ENCODE assay signal across 10 mouse cellular contexts in genomic region chr14:119831165-119832011, GRCm38 (mm10).
A peak's percentile ranks its signal among the peaks of the same experiment; 100 is the strongest.
DNase-seq lines count a peak whose midpoint lies in the region; ATAC-seq and TF ChIP-seq lines count a peak whose summit lies in the region.
"Had no signal": no experiment of that assay in that cellular context is flagged by ENCODE, and none has a peak within 500 bp of the region (broad histone marks: within the 10 kb centered on the region; RNA-seq: fewer than 3 reads in every experiment).

No protein-coding gene starts in this region.

- no peak overlapping the region for H3K27ac ChIP-seq in lung, embryonic 14.5 days (ENCODE audit: low read depth)
- no peak overlapping the region for H3K27ac ChIP-seq in limb, embryonic 10.5 days
- H3K27ac ChIP-seq in neural tube, embryonic 15.5 days (replicated peaks) = peak overlapping the region; percentile 60

- H3K36me3 ChIP-seq in lung, embryonic 14.5 days (ENCODE audit: insufficient read depth) = no peaks in the 10 kb centered on the region
- H3K36me3 ChIP-seq in limb, embryonic 10.5 days = no peaks in the 10 kb centered on the region
- H3K36me3 ChIP-seq in neural tube, embryonic 15.5 days = no peaks in the 10 kb centered on the region

- ATAC-seq in lung, embryonic 14.5 days (ENCODE audit: insufficient read depth) = peak; percentile 55; the same call in 1 of the 2 replicates
- peak; percentile 68 for ATAC-seq in neural tube, embryonic 15.5 days (ENCODE audit: low FRiP score)
- ATAC-seq in cerebellum, adult (ENCODE audit: insufficient number of reproducible peaks, low FRiP score, low TSS enrichment) = no peak
- ATAC-seq in erythroid progenitor cell, adult 5-6 weeks (replicated peaks; ENCODE audit: low FRiP score, poor library complexity, severe bottlenecking) = no peak

- 27% methylated on average over 19 of the region's 19 CpGs for WGBS in lung, embryonic 14.5 days
- WGBS in limb, embryonic 10.5 days = 46% methylated on average over 19 of the region's 19 CpGs
- WGBS in neural tube, embryonic 15.5 days = 24% methylated on average over 19 of the region's 19 CpGs

- H3K4me2 ChIP-seq in lung, embryonic 14.5 days = peak overlapping the region; percentile 15; the same call in 1 of the 2 replicates
- H3K4me2 ChIP-seq in neural tube, embryonic 15.5 days = peak overlapping the region; percentile 43

- no peaks in the 10 kb centered on the region for H3K27me3 ChIP-seq in lung, embryonic 14.5 days (ENCODE audit: insufficient read depth, low read length)
- no peaks in the 10 kb centered on the region for H3K27me3 ChIP-seq in limb, embryonic 10.5 days (ENCODE audit: low read depth, poor library complexity, severe bottlenecking)
- H3K27me3 ChIP-seq in neural tube, embryonic 15.5 days (replicated peaks) = no peaks in the 10 kb centered on the region

- no peak for TF ChIP-seq CTCF in lung, embryonic 14.5 days (IDR thresholded peaks at IDR 0.05; ENCODE audit: low read depth)

- H3K9me3 ChIP-seq in lung, embryonic 14.5 days (ENCODE audit: low read depth, low read length) = no peaks in the 10 kb centered on the region
- no peaks in the 10 kb centered on the region for H3K9me3 ChIP-seq in limb, embryonic 10.5 days (replicated peaks)
- H3K9me3 ChIP-seq in neural tube, embryonic 15.5 days (replicated peaks) = no peaks in the 10 kb centered on the region

- no peak overlapping the region for H3K9ac ChIP-seq in lung, embryonic 14.5 days
- 0 out of 2 replicates have a peak overlapping the region, but pooled peaks have one; percentile 7 for H3K9ac ChIP-seq in neural tube, embryonic 15.5 days (replicated peaks)

- DNase-seq in adrenal gland, postnatal 14 days = peak; percentile 4
- no peak for DNase-seq in adrenal gland, postnatal 4 days (ENCODE audit: low spot score in 2 of 2)
- peak; percentile 60 for DNase-seq in lung, embryonic 14.5 days
- DNase-seq in lung, postnatal 14 days = no peak
- DNase-seq in limb, embryonic 10.5 days (ENCODE audit: low spot score) = peak; percentile 45
- DNase-seq: cerebellum, adult 18-20 months; gastrocnemius, postnatal 10 days had no signal

- no peak overlapping the region for H3K4me3 ChIP-seq in lung, embryonic 14.5 days (ENCODE audit: low read depth, low read length)
- H3K4me3 ChIP-seq in limb, embryonic 10.5 days = peak overlapping the region; percentile 31
- H3K4me3 ChIP-seq in neural tube, embryonic 15.5 days (replicated peaks) = no peak overlapping the region; the same call in 1 of the 2 replicates

- H3K4me1 ChIP-seq in lung, embryonic 14.5 days (ENCODE audit: insufficient read depth) = 0 out of 2 replicates have a peak, but pooled peaks cover 6% of the 10 kb centered on the region
- H3K4me1 ChIP-seq in limb, embryonic 10.5 days = peaks cover 18% of the 10 kb centered on the region
- H3K4me1 ChIP-seq in neural tube, embryonic 15.5 days = peaks cover 28% of the 10 kb centered on the region

Comparison
In these comparisons a context has a peak if more than half of its experiments do, and no peak if none do; other contexts are left out.
1. DNase-seq: peak in adrenal gland, postnatal 14 days (single experiment), lung, embryonic 14.5 days (single experiment) and limb, embryonic 10.5 days (single experiment); none in adrenal gland, postnatal 4 days (0 of 2) and lung, postnatal 14 days (single experiment).
2. ATAC-seq: peak in lung, embryonic 14.5 days (single experiment) and neural tube, embryonic 15.5 days (single experiment); none in cerebellum, adult (single experiment) and erythroid progenitor cell, adult 5-6 weeks (single experiment).